In genomic region chr2:144458975-144459754, GRCm38 (mm10) we compare ENCODE assay signal across 8 mouse cellular contexts.
DNase-seq lines count a peak whose midpoint lies in the region; ATAC-seq and TF ChIP-seq lines count a peak whose summit lies in the region.

No protein-coding gene starts in this region.

- H3K9me3 ChIP-seq in hindbrain, postnatal 0 days (ENCODE audit: low read length) = no peaks in the 10 kb centered on the region

- peak; percentile 98 for ATAC-seq in hindbrain, postnatal 0 days

- H3K36me3 ChIP-seq in hindbrain, postnatal 0 days (ENCODE audit: insufficient read depth, low read length) = no peaks in the 10 kb centered on the region

- WGBS in hindbrain, postnatal 0 days = 6% methylated on average over 25 of the region's 25 CpGs

- H3K9ac ChIP-seq in hindbrain, postnatal 0 days (replicated peaks; ENCODE audit: low read length) = peak overlapping the region; percentile 65

- peak overlapping the region; percentile 68 for H3K4me2 ChIP-seq in hindbrain, postnatal 0 days (ENCODE audit: low read depth, low read length)

- H3K27ac ChIP-seq in gastrocnemius, adult 2 months = peak overlapping the region; percentile 92
- H3K27ac ChIP-seq in hindbrain, postnatal 0 days = peak overlapping the region; percentile 76

- peak overlapping the region; percentile 86 for H3K4me3 ChIP-seq in gastrocnemius, adult 2 months
- peak overlapping the region; percentile 51 for H3K4me3 ChIP-seq in hindbrain, postnatal 0 days (ENCODE audit: low read length)

- H3K27me3 ChIP-seq in hindbrain, postnatal 0 days (ENCODE audit: insufficient read depth, low read length) = 0 out of 2 replicates have a peak, but pooled peaks cover 5% of the 10 kb centered on the region

- intact Hi-C loops in gastrocnemius, adult 2 months (cut with DNase I) = loop anchor here (5.0 to 10.0 kb wide), 2 partner anchors 172 to 444 kb away; partner anchors contain the start of gene Rrbp1

- H3K4me1 ChIP-seq in hindbrain, postnatal 0 days (ENCODE audit: insufficient read depth, low read length) = peaks cover 6% of the 10 kb centered on the region; the same call in 1 of the 2 replicates

- no peak for TF ChIP-seq CTCF in gastrocnemius, adult 2 months (IDR thresholded peaks at IDR 0.05)
- TF ChIP-seq CTCF in hindbrain, postnatal 0 days (IDR thresholded peaks at IDR 0.05; ENCODE audit: low read depth) = no peak

- peak; percentile 54 for DNase-seq in T-cell, adult 2 months (ENCODE audit: low spot score)
- peak; percentile 91 to 92 for DNase-seq in cerebellum, postnatal 25 days
- peak; percentile 88 for DNase-seq in gastrocnemius, adult 2 months
- DNase-seq in hindbrain, postnatal 0 days (ENCODE audit: low spot score) = peak; percentile 90
- peak; percentile 89 to 92 for DNase-seq in left cerebral cortex, adult 18-20 months (ENCODE audit: low spot score in 2 of 2)
- DNase-seq in lung, postnatal 4 days = peak; percentile 86
- peak; percentile 91 for DNase-seq in retina, postnatal 1 day
- DNase-seq in thymus, postnatal 4 days = peak; percentile 83

Comparison
In these comparisons a context has a peak if more than half of its experiments do, and no peak if none do; other contexts are left out.
1. Peak in every context shown above with its lines: DNase-seq, ATAC-seq, H3K4me3 ChIP-seq and H3K27ac ChIP-seq.